Mouse (Mus musculus) megakaryocyte, embryonic 14.5 days (primary cell): Measurements from ENCODE around the gene Top1.

Experiments
- FLI1 ChIP-seq: IDR thresholded peaks from 2 replicates; pipeline ENCODE4 v1.6.1; 2012; ENCODE audit warnings: low read length, inconsistent platforms, mixed read lengths
- GATA1 ChIP-seq: IDR thresholded peaks from 3 replicates; pipeline ENCODE4 v1.6.1; 2012; ENCODE audit warnings: mixed read lengths, low read length, inconsistent platforms, borderline replicate concordance

GRCm38 (mm10) chr2:160725877-160726864 lies 80.5 kb downstream of the Top1 start:
- TF ChIP-seq GATA1 (no peak; the same call in 2 of the 3 replicates), FLI1 (no peak)
